Mouse (Mus musculus) limb, embryonic 15.5 days (tissue): ENCODE data around the gene Rph3al. TPM values are rescaled to one million over a fixed set of nuclear protein-coding genes. Genes with fewer than 3 reads are reported as not detected.

Experiments used
- ATAC-seq: fragments of 200-750 bp; cut with Nextera tagmentation; 2 replicates; pipeline ENCODE4 v1.8.0; 2017; ENCODE audit warnings: low read depth, moderate TSS enrichment; ENCODE audit not compliant: insufficient number of reproducible peaks, low FRiP score, low TSS enrichment
- H3K27ac ChIP-seq: fragments of 300-500 bp; sonication (generic); 2 replicates; pipeline ENCODE4 v1.5.1; 2015; ENCODE audit warnings: moderate library complexity, mild to moderate bottlenecking, inconsistent platforms
- H3K27me3 ChIP-seq: fragments of 300-500 bp; sonication (generic); 2 replicates; pipeline ENCODE4 v1.6.1; 2015; ENCODE audit warnings: inconsistent platforms
- H3K36me3 ChIP-seq: fragments of 300-500 bp; sonication (generic); 2 replicates; pipeline ENCODE4 v1.6.1; 2015; ENCODE audit warnings: inconsistent platforms
- H3K4me1 ChIP-seq: fragments of 300-500 bp; sonication (generic); 2 replicates; pipeline ENCODE4 v1.6.1; 2015; ENCODE audit warnings: inconsistent platforms
- H3K4me2 ChIP-seq: fragments of 300-500 bp; sonication (generic); 2 replicates; pipeline ENCODE4 v1.6.1; 2015; ENCODE audit warnings: mild to moderate bottlenecking, inconsistent platforms
- H3K4me3 ChIP-seq: fragments of 300-500 bp; sonication (generic); 2 replicates; pipeline ENCODE4 v1.5.1; 2015; ENCODE audit warnings: mild to moderate bottlenecking, inconsistent platforms
- H3K9ac ChIP-seq: fragments of 300-500 bp; sonication (generic); 2 replicates; pipeline ENCODE4 v1.6.1; 2015; ENCODE audit warnings: inconsistent platforms
- H3K9me3 ChIP-seq: fragments of 300-500 bp; sonication (generic); 2 replicates; pipeline ENCODE4 v1.6.1; 2016; ENCODE audit warnings: inconsistent platforms
- WGBS: fragments of 180-500 bp; shearing (Covaris S2); methylation state at CpG from one replicate; pipeline ENCODE4 v1.1.7; 2015; 5-methylcytosine and 5-hydroxymethylcytosine counted together
- polyA plus RNA-seq: library from polyadenylated mRNA; unstranded; fragments of >200 nt; fragmentation: Nextera tagmentation; extraction: Ambion mirVana; gene quantifications from 2 replicates; pipeline ENCODE4 v1.2.1, GENCODE M21; 2015

Gene Rph3al
- polyA plus RNA-seq, 1 experiment from 2014 or later: 1.9 TPM

DNA sequence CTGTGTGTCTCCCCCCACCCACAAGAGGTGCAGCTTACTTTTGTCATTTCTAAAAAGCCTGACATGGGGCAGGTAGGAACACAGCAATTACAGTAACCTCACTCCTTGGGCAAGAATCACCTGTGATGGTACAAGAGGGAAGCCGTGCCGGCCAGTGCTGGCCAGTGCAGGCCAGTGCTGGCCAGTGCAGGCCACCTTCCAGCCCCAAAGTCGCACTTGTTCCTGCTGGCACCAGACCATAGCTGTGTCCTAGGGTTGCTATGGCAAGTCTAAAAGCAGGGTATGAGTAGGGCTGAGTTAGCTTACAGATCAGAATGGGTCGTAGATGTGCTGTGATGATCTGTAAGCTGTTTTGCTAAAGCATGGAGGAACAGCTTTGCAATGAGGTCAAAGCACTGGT, 15.5 kb downstream of the Rph3al start:
- no peak for ATAC-seq
- Histone ChIP-seq H3K36me3 (no peaks in the 10 kb centered on the region), H3K4me3 (no peak overlapping the region), H3K27me3 (no peaks in the 10 kb centered on the region), H3K9ac (no peak overlapping the region), H3K4me1 (peaks cover 15% of the 10 kb centered on the region), H3K9me3 (no peaks in the 10 kb centered on the region), H3K4me2 (no peak overlapping the region), H3K27ac (no peak overlapping the region)
- WGBS: 83% methylated on average over 4 of the region's 4 CpGs

DNA sequence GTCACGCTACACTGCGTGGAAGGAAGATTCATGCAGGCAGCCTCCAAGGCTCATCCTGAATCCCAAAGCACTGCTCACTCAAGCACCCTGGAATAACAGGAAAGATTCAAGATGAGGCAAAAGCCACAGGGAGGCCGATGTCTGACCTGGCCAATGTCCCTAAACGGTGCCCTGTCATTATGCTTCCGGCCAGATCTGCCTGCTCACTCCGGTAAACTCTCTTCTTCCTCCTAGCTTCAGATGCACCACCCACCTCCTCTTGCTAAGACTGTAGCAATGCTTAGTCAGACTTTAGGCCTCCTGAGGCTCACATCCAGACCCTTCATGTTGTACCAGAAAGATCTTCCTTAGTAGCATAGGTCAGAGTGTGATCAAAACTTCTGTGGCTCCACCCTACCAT, 19.1 kb downstream of the Rph3al start:
- Histone ChIP-seq H3K4me3 (no peak overlapping the region), H3K9ac (no peak overlapping the region), H3K36me3 (no peaks in the 10 kb centered on the region), H3K9me3 (no peaks in the 10 kb centered on the region), H3K27me3 (no peaks in the 10 kb centered on the region), H3K4me1 (no peaks in the 10 kb centered on the region), H3K4me2 (no peak overlapping the region), H3K27ac (no peak overlapping the region)
- no peak for ATAC-seq
- 91% methylated on average over 6 of the region's 6 CpGs for WGBS

DNA sequence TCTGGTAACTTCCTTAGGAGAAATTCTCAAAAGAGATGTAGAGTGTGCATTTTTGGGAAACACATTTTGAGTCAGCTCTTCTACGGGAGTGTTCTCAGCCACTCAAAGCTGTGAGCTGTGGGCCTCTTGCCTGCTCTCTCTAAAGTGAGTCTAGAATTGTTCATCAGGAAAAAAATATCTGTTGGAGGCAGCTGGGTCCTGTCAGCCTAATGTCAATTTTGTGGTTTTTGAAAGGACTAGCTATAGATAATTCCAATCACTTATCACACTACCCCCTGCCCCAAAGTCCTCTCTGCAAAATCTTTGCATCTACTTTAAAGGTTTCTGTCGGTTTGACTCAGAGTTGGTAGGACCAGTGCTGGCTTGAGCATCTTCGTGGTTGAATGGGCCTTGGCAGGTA, 20.9 kb downstream of the Rph3al start:
- no peak overlapping the region for H3K27ac ChIP-seq
- H3K9ac ChIP-seq: no peak overlapping the region
- no peaks in the 10 kb centered on the region for H3K27me3 ChIP-seq
- no peak for ATAC-seq
- no peaks in the 10 kb centered on the region for H3K9me3 ChIP-seq
- 74% methylated on average over 3 of the region's 3 CpGs for WGBS
- no peak overlapping the region for H3K4me2 ChIP-seq
- H3K36me3 ChIP-seq: no peaks in the 10 kb centered on the region
- H3K4me3 ChIP-seq: no peak overlapping the region
- H3K4me1 ChIP-seq: no peaks in the 10 kb centered on the region

DNA sequence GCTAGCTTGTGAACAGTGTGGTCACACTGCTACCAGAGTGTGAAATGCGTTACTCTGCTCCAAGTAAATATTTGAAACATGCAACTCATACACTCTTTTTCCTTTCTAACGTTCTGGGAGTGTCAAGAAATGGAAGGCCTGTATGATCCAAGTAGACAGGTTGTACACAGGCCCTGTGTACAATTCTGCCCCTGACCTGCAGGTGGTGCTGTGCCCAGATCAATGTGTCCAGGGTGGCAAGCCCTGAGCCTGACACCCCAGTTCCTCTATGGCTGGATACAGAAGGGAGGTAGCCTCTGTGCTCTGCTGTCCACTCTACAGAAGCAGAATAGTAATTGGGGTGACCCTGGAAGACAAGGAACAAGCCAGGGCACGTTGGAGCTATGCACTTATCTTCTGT, 24.3 kb downstream of the Rph3al start:
- Histone ChIP-seq H3K9me3 (no peaks in the 10 kb centered on the region), H3K36me3 (no peaks in the 10 kb centered on the region), H3K4me2 (no peak overlapping the region), H3K9ac (no peak overlapping the region), H3K4me1 (no peaks in the 10 kb centered on the region), H3K27ac (no peak overlapping the region), H3K4me3 (no peak overlapping the region), H3K27me3 (no peaks in the 10 kb centered on the region)
- ATAC-seq: no peak
- WGBS: 57% methylated on average over 3 of the region's 3 CpGs

DNA sequence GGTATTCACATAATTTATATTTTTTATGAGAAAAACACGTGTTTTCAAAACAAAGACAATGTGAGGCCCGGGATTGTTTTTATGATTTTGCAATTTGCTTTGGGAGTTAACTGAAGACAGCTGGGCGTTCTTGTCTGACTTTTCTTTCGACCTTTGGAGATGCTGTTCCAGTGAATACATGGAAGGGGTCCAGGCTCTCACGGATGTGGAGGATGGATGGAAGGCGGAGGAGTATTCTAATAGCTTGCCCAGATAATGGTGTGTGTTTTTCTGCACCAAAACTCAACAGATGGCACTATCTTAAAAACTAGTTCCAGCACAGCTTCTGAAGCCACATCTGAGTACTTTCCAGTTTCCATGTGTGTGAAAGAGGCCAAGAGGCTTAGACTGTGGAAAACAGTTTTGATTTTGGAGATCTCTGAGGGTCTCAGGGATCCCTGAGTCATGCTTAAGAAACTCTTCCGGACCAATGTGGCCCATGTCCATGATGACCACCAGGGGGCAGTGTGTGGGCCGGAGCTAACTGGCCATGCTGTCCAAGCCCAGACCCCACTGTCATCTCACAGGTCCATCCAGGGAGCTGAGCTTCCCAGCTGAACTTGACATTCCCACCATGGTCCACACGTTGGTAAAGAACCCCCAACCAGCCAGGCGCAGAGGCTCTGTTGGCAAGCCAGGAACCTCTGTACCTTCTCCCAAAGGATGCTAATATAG, 25.1 kb downstream of the Rph3al start:
- no peak overlapping the region for H3K27ac ChIP-seq
- H3K4me1 ChIP-seq: no peaks in the 10 kb centered on the region
- 46% methylated on average over 10 of the region's 10 CpGs for WGBS
- H3K36me3 ChIP-seq: no peaks in the 10 kb centered on the region
- H3K4me2 ChIP-seq: no peak overlapping the region
- no peaks in the 10 kb centered on the region for H3K27me3 ChIP-seq
- no peak overlapping the region for H3K4me3 ChIP-seq
- no peak overlapping the region for H3K9ac ChIP-seq
- no peak for ATAC-seq
- H3K9me3 ChIP-seq: no peaks in the 10 kb centered on the region

DNA sequence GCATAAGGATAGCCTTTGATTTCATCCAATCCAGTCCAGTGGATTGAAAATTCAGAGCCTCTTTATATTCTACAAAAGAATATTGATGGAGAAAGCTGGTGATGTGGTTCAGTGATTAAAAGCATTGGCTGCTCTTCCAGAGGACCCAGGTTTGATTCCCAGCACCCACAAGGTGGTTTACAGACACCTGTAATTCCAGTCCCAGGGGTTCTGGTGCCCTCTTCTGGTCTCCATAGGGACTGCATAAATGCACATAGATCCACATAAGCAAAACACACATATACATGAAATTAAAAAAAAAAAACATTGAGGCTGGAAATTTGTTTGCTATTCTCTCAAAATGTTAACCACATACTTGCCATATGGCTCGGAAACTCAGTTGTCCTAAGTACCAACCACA, 26.3 kb downstream of the Rph3al start:
- Histone ChIP-seq H3K27ac (no peak overlapping the region), H3K4me2 (no peak overlapping the region), H3K27me3 (no peaks in the 10 kb centered on the region), H3K4me3 (no peak overlapping the region), H3K36me3 (no peaks in the 10 kb centered on the region), H3K9ac (no peak overlapping the region), H3K9me3 (no peaks in the 10 kb centered on the region), H3K4me1 (no peaks in the 10 kb centered on the region; the same call in 1 of the 2 replicates)
- no peak for ATAC-seq
- 96% methylated on average over 1 of the region's 1 CpGs for WGBS

DNA sequence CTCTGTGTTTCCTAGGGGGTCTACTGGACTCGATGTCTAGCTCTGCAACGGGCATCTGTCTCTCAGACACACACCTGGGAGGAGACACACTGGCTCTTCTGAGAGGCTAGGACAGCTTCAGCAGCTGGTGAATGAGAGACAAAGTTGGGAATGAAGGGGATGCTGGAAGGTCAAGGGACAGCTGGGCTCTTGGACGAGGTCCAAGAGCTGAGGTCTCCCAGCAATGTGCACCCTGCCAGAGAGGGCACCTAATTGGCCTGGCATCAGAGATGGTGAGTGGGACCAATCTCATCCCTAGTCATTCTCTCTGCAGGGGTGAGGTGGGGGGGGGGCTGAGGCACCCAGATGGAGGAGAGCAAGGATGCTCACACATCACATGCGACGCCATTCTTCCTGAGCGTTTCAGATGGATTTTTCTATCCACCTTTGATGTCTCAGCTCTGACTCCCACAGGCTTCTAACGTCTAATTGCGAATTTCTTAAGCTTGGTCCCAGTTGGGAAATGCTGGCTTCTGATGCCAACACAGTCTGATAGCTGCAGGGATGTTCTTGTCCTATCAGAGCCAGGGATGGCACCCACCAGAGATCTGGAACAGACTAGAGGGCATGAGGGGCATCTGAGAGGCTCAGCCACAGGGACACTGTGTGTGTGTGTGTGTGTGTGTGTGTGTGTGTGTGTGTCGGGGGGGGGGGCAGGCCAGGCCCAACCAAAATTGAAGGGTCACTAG, 28.4 kb downstream of the Rph3al start:
- H3K9ac ChIP-seq: no peak overlapping the region
- no peak overlapping the region for H3K4me2 ChIP-seq
- H3K27me3 ChIP-seq: no peaks in the 10 kb centered on the region
- no peaks in the 10 kb centered on the region; the same call in 1 of the 2 replicates for H3K4me1 ChIP-seq
- ATAC-seq: no peak
- no peak overlapping the region for H3K27ac ChIP-seq
- H3K9me3 ChIP-seq: no peaks in the 10 kb centered on the region
- 82% methylated on average over 9 of the region's 9 CpGs for WGBS
- H3K36me3 ChIP-seq: no peaks in the 10 kb centered on the region
- no peak overlapping the region for H3K4me3 ChIP-seq

DNA sequence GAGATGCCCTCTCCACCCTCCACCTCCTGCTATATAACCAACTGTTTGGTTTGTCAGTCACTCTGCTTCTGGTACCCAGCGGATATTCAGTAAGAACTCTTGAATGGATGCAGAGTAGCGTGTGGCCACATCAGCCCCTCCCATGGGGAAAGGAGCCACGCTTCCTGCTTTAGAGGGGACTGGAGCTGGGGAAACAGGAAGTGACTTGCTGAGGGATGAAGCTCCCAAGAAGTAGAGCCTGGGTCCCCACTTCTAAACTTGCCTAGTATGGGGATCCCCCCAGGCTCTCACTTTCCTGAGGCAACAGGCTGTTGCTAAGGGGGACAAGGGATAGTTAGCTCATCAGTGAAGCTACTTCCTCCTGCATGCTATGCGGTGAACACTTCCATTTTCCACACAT, 30.8 kb downstream of the Rph3al start:
- no peak overlapping the region for H3K9ac ChIP-seq
- ATAC-seq: no peak
- H3K9me3 ChIP-seq: no peaks in the 10 kb centered on the region
- no peaks in the 10 kb centered on the region; the same call in 1 of the 2 replicates for H3K4me1 ChIP-seq
- H3K4me3 ChIP-seq: no peak overlapping the region
- no peak overlapping the region for H3K4me2 ChIP-seq
- WGBS: 73% methylated on average over 4 of the region's 4 CpGs
- H3K27ac ChIP-seq: no peak overlapping the region
- no peaks in the 10 kb centered on the region for H3K27me3 ChIP-seq
- H3K36me3 ChIP-seq: no peaks in the 10 kb centered on the region

DNA sequence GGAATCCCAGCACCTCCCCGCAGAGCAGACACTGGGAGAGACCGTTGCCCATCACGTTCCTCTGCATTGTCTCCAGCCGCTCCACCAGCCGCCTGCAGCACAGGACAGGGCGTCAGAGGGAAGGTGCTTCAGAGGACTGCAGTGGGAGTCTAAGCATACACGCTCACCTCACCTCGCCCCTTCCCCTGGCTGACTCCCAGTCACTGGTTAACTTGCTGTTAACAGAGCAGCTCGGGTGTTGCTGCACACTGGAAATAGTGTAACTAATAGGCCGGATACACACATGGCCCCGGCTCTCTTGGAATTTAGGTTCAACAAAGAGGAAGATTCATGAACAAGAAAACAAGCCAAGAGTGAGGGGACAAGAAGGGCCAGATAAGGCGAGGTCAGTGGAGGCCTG, 31.7 kb downstream of the Rph3al start:
- no peak overlapping the region for H3K27ac ChIP-seq
- H3K36me3 ChIP-seq: no peaks in the 10 kb centered on the region
- no peak overlapping the region for H3K4me2 ChIP-seq
- H3K4me1 ChIP-seq: no peaks in the 10 kb centered on the region; the same call in 1 of the 2 replicates
- H3K9me3 ChIP-seq: no peaks in the 10 kb centered on the region
- WGBS: 54% methylated on average over 12 of the region's 12 CpGs
- H3K9ac ChIP-seq: no peak overlapping the region
- H3K27me3 ChIP-seq: no peaks in the 10 kb centered on the region
- no peak for ATAC-seq
- no peak overlapping the region for H3K4me3 ChIP-seq

DNA sequence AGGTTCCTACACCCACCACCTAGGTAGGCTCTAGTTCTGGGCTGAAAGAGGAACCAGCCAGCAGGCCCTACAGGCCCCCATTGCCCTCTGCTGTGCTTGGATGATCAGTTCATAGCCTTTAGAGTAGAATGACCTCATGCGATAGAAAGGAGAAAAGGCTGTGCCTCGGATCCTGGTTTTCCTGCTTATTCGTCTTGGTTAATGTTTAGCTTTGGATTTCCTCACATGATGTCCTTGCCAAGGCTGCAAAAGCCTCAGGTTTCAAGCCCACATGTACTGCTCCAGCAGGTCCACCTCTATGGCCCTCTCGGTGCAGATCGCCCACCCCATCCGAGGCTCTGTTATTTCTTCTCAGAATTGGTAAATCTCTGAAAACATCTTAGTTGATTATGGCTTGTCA, 33.2 kb downstream of the Rph3al start:
- Histone ChIP-seq H3K27me3 (no peaks in the 10 kb centered on the region), H3K9me3 (no peaks in the 10 kb centered on the region), H3K27ac (no peak overlapping the region), H3K9ac (no peak overlapping the region), H3K4me1 (no peaks in the 10 kb centered on the region; the same call in 1 of the 2 replicates), H3K4me2 (no peak overlapping the region), H3K36me3 (no peaks in the 10 kb centered on the region), H3K4me3 (no peak overlapping the region)
- ATAC-seq: no peak
- 78% methylated on average over 6 of the region's 6 CpGs for WGBS

DNA sequence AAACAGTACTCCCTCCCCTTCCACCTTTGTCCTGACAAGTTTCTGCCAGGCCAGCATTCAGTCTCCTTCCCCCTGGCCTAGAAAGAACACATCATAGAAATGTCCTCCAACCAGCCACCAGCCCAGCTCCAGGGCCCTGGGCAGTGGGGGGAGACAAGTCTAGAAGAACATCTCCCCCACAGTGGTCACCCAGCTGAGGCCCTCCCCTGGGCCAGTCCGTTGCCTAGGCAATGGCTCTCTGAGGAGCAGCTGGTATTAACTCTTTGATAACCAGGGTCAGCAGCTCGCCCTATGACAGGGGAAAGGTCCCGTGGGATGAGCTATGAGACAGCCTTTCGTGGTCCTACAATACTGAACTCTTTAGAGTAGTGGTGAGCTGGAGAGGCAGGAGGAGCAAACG, 33.7 kb downstream of the Rph3al start:
- H3K4me1 ChIP-seq: no peaks in the 10 kb centered on the region; the same call in 1 of the 2 replicates
- H3K4me2 ChIP-seq: no peak overlapping the region
- no peak overlapping the region for H3K27ac ChIP-seq
- 41% methylated on average over 5 of the region's 5 CpGs for WGBS
- H3K9me3 ChIP-seq: no peaks in the 10 kb centered on the region
- H3K36me3 ChIP-seq: no peaks in the 10 kb centered on the region
- no peak for ATAC-seq
- H3K4me3 ChIP-seq: no peak overlapping the region
- no peak overlapping the region for H3K9ac ChIP-seq
- no peaks in the 10 kb centered on the region for H3K27me3 ChIP-seq

DNA sequence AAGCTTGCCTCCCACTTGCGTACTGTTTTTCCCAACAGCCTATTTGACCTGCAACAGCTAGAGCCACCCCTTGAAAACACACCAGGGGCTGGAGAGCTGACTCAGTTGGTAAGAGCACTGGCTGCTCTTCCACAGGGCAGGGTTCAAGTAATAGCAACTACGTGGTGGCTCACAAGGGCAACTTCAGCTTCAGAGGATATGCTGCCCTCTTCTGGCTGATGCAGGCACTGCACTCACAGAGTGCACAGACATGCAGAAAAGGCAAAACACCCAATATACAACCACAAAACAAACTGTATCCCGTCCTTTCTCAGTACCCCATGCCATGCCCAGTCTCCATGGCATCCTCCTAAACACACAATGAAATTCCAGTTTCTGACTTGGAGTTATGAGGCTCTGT, 34.7 kb downstream of the Rph3al start:
- 72% methylated on average over 3 of the region's 3 CpGs for WGBS
- no peak overlapping the region for H3K4me2 ChIP-seq
- no peak overlapping the region for H3K9ac ChIP-seq
- ATAC-seq: no peak
- no peak overlapping the region for H3K4me3 ChIP-seq
- no peaks in the 10 kb centered on the region for H3K27me3 ChIP-seq
- H3K4me1 ChIP-seq: no peaks in the 10 kb centered on the region; the same call in 1 of the 2 replicates
- no peaks in the 10 kb centered on the region for H3K9me3 ChIP-seq
- H3K27ac ChIP-seq: no peak overlapping the region
- H3K36me3 ChIP-seq: no peaks in the 10 kb centered on the region
